Mouse (Mus musculus): Measurements from ENCODE around the gene Strap. TPM values are rescaled to one million over a fixed set of nuclear protein-coding genes. Genes with fewer than 3 reads are reported as not detected.
"Not testable (repeated sequence)": the region's sequence is repeated elsewhere in the genome, so short reads cannot be mapped to it uniquely, and the experiment has no call there.

Gene Strap
- 100 to 1,000 TPM; 112 to 119 TPM for total RNA-seq (2021)
- long read RNA-seq, experiment 1, transcript Strap-201 (10 exons, 2,650 nt): major isoform, 143 of 155 reads
- long read RNA-seq, experiment 1, partial matches to known transcripts: 6 of 155 reads
- long read RNA-seq, experiment 1, other reads (novel, unspliced or antisense): 6 of 155 reads
- long read RNA-seq, experiment 2, transcript Strap-201 (10 exons, 2,650 nt): major isoform, 117 of 127 reads
- long read RNA-seq, experiment 2, partial matches to known transcripts: 4 of 127 reads
- long read RNA-seq, experiment 2, other reads (novel, unspliced or antisense): 6 of 127 reads

DNA sequence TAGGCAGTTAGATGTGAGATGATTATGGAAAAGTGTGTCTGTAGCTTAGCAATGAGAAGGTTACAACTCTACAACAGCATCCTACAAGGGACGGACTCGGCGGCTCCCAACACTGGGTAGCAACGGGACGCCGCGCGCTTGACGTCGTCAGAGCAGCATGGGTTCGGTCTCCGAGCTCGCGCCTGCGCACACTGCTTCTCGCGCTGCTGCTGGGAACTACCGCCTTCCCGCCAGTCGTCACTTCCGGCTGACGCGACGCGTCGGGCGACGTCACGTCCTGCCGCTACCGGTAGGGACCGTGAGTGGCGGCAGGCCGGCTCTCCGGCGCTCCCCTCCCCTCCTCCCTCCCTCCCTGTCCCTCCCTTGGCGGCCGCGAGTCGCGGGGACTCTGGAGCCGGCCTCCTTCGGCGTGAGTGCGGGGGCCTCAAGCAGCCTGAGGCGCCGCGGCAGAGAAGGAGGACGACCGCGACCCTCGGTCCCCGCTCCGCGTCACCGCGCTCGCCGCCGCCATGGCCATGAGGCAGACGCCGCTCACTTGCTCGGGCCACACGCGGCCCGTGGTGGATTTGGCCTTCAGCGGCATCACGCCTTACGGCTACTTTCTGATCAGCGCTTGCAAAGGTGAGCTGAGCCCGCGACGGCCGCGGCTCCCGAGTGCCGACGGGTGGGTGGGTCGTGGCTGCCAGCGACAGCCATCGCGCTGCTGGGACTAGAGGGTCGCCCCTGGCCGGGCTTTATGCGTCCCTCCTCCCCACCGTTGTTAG, at the start of gene Strap:
Gene Strap, plus strand, starts transcription at position 233 of the 764 bp plus-strand sequence.
- DNase-seq (ENCODE audit: low spot score in 2 of 2): peak; percentile 93 to 96

GRCm38 (mm10) chr6:137687667-137688066, 47.2 kb upstream of the Strap start:
- no peak for DNase-seq (ENCODE audit: low spot score in 2 of 2)

GRCm38 (mm10) chr6:137688079-137688478, 46.8 kb upstream of the Strap start:
- no peak for DNase-seq (ENCODE audit: low spot score in 2 of 2)

- DNase-seq (ENCODE audit: low spot score in 2 of 2): no peak
Measured at GRCm38 (mm10) chr6:137688506-137689105, 46.3 kb upstream of the Strap start.

DNA sequence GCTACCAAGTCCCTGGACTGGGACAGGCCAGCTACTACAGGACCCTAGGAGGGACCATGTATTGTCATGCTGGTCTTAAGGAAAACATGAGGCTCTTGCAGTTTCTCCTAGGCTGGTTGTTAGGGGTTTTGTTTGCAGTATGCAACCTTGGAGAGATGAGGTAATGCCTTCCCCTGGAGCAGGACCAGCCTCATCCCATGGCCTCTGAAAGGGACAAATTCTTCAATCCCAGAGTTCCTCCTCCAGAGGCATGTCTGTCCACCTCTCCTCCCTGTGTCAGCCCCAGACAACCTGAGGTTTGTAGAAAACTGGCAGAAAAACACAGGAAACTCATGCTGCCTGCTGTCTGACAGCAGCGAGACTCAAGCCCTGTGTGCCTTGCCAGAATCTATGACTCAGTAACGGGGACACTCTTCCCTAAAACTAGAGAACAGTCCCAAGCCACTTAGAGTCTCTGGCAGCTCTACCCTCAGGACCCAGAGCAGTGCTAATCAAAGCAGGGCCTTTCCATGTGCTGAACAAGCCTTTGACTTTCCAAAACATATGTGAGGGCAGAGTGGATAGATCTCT, 44.2 kb upstream of the Strap start:
- DNase-seq (ENCODE audit: low spot score in 2 of 2): no peak

DNA sequence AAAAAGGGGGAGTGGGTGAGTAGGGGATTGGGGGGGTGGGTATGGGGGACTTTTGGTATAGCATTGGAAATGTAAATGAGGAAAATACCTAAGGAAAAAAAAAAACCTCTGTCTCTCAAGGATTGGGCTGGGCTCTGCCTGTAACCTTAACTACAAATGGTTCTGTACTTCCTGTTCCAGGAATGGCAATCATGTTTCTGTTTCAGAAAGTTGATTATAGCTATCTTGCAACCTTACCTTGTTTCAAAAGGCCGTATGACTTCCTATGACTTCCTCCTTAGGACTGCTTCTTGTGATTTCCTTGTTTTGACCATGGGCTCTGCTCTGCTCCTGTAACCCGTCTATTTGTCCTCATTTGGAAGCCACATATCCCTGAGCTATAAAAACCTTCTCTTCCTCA, 40.6 kb upstream of the Strap start:
- no peak for DNase-seq (ENCODE audit: low spot score in 2 of 2)

DNA sequence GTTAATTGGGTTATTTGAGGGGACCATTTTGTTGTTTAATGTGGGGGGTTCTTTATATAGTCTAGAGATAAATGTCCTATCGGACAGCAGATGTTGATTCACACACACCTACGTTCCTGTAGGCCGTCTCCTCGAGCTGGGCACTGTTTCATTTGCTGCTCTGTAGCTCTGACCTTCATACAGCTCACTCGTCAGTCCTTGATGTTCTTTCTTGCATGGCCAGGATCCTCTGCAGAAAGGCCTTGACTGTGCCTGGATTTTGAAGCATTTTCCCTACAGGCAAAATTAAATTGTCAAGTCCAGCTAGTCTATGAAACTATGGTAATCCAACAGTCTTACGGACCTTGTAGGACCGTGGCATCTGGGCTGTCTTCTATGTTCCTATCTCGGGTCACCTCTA, 39.8 kb upstream of the Strap start:
- DNase-seq (ENCODE audit: low spot score in 2 of 2): no peak

DNA sequence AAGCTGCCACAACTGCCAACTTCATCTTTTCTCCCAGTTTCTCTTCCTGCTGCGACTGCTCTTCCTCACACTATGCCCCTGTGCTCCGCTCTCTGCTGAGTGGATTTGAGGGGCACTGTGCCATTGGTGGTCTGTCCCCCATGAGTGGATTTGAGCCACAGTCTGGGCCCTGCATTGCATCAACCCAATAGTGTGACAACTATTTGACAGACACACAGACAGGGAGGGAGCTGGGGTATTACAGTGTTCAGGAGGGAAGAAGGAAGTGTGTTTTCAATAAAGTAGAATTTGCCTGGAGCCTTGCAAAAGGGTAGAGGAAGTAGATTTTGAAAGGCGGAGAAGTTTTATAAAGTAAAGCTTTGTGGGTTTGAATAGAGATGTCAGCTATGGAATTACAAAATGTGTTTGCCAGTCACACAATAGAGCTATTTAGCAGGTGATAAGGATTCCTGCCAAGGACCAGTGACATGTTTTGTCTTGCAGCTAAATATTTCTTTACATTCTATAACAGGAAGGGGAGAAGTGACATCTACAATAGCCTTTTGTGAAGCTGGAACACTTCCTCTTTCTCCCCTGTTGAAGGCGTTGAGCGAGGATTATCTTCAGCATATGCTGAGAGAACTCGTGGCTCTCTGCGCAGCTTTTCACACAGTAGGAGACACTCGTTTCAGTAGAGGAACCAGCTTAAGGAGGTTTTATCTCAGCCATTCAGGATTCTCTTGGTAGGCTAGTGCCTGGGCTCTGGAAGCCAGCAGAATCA, 38.3 kb upstream of the Strap start:
- no peak for DNase-seq (ENCODE audit: low spot score in 2 of 2)

GRCm38 (mm10) chr6:137699434-137699833, 35.4 kb upstream of the Strap start:
- no peak for DNase-seq (ENCODE audit: low spot score in 2 of 2)

- DNase-seq (ENCODE audit: low spot score in 2 of 2): no peak
Measured at GRCm38 (mm10) chr6:137702186-137702585, 32.7 kb upstream of the Strap start.

DNA sequence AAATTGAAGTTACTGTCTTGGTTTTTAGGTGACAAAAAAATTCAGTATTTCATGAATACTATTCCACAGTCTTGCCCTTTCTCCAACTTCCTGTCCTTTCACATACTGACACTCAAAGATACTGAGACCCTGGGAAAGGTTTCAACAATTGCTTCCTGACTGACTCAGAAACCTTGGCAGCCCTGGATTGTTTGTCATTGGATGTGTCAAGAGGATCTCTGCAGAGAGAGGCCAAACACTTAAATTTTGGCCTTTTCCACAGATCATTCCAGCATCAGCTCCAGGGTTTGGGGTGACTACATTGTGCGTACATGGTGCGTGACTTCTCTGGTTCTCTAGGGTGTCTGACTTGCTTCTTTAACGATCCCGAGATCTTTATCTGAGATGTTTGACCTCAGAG, 32.0 kb upstream of the Strap start:
- no peak for DNase-seq (ENCODE audit: low spot score in 2 of 2)

DNA sequence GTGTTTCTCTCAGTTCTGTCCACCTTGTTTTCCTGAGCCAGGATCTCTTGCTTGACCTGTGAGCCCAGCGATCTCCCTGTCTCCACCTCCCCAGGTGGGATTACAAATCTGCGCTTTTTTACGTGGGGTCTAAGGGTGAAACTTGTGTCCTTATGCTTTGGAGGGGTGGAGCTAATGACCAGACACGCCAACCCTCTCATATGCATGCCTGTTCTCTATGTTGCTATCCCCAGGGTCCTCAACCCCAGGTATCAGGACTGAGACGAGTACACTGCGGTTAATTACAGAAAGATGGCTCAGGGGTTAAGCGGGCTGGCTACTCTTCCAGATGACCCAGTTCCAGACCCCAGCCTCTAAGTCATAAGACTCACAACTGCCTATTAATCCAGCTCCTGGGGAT, 31.4 kb upstream of the Strap start:
- no peak for DNase-seq (ENCODE audit: low spot score in 2 of 2)

GRCm38 (mm10) chr6:137704300-137704939, 30.5 kb upstream of the Strap start:
- DNase-seq (ENCODE audit: low spot score in 2 of 2): no peak

GRCm38 (mm10) chr6:137706209-137706608, 28.7 kb upstream of the Strap start:
- DNase-seq (ENCODE audit: low spot score in 2 of 2): no peak

- not testable (repeated sequence) for DNase-seq (ENCODE audit: low spot score in 2 of 2)
Measured at GRCm38 (mm10) chr6:137708726-137709405, 26.0 kb upstream of the Strap start.

- DNase-seq (ENCODE audit: low spot score in 2 of 2): no peak
Measured at GRCm38 (mm10) chr6:137710179-137711037, 24.5 kb upstream of the Strap start.

- DNase-seq (ENCODE audit: low spot score in 2 of 2): no peak
Measured at GRCm38 (mm10) chr6:137712654-137713309, 22.1 kb upstream of the Strap start.

DNA sequence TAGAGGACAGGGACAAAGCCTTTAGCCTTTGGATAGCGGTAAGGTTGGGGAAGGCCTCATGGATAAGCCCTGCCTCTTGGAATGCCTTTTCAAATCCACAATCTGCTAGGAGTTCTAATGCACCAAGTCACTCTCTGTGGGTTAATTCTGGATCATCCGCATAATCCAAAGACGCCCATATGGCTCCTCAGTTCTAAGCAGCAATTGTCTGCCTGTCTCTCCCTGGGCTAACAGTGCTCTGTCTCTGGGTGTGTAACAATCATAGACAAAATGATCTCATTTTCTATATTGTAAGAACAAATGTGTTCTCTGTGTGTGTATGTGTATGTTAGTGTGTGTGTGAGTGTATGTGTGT, 21.6 kb upstream of the Strap start:
- DNase-seq (ENCODE audit: low spot score in 2 of 2): no peak

- DNase-seq (ENCODE audit: low spot score in 2 of 2): no peak
Measured at GRCm38 (mm10) chr6:137716802-137717201, 18.1 kb upstream of the Strap start.
